Mouse (Mus musculus): ENCODE data around the gene Ift81.
A peak's percentile ranks its signal among the peaks of the same experiment; 100 is the strongest.
"Not testable (repeated sequence)": the region's sequence is repeated elsewhere in the genome, so short reads cannot be mapped to it uniquely, and the experiment has no call there.

Gene Ift81

DNA sequence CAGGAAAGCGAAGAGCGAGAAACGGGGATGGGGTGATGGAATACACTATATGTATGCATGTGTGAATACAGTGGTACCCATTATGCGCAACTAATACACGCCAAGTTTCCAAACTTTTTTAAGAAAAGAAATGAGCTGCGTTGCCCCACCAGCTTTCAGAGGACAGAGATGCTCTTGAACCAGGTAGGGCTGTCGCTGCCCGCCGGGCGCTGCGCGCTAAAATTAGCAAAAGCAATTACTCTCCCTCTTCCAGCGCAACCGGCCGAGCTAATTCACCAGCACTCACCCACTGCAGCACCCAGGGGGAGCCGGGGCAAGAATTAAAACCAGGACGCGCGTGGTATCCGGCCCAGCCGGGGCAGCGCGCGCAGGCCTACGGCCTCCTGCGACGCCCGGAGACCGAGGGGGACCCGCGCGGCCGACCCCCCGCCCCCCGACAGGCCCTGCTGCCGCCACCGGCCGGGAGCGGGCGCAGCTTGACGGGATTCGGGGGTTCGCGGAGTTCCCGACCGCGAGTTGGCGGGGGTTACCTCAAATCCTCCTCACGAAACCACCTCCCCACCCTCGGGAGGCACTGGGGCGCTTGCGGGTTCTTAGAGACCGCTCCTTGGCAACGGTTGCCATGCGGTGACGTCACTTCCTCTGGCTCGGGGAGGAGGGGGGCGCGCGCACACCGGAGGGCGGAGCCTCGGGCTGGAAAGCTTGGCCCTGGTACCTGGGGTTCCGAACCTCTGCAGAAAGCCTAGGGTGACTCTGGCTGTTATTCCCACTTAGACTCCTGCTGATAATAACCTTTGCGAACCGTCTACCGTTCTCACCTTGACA, at the start of gene Ift81:
Ift81 (minus strand) TSS at position 611 of the 825 bp plus-strand sequence.
- DNase-seq (ENCODE audit: low spot score in 2 of 2): peak; percentile 95 to 98

DNA sequence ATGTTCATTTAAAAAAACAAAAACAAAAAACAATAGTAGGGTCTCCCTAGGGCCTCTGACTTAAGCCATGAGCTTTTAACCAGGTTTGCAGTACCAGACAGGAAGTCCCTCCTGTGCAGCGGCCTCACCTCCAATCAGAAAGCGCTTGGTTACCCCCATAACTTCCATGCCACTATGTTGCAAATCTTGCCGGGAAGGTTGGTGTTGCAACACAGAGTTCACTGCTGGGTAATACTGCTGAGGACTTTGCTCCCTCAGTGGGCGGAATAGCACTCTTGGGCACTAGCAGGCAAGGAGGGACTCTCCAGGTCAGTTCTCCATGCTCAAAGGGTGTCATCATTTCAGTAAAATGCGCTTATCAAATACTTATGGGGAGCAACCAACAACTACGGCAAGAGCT, 48.2 kb upstream of the Ift81 start:
- DNase-seq (ENCODE audit: low spot score in 2 of 2): no peak

DNA sequence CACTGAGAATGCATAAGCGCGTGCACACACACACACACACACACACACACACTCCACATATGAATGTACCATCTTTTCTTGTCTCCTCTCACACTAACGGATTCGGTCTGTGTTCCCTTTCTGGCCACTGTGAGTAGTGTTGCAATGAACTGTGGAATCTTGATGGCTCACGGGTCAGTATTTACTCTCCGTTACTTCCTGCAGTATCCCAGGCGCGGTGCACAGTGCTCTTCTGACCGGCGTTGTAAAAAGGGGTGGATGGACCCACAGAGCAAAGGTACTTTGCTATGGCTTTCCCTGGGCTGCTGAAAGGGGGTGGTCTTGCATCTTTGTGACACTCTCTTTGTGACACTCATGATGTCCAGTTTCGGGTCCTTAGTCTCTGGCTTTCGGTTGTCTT, 42.5 kb upstream of the Ift81 start:
- DNase-seq (ENCODE audit: low spot score in 2 of 2): no peak

DNA sequence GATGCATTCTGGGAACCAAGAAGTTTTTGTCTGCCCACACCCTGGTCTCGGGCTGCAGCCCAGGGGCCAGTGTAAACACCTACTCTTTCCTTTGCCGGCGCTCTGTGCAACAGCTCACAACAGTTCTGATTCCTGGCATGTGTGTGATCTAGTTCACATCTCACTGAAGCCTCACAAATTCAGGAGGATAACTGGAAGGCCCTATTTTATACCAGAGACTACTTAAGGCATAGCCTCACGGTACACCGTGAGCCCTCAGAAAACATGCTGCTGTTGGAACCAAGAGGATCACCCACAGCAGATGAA, 39.9 kb upstream of the Ift81 start:
- DNase-seq (ENCODE audit: low spot score in 2 of 2): no peak

DNA sequence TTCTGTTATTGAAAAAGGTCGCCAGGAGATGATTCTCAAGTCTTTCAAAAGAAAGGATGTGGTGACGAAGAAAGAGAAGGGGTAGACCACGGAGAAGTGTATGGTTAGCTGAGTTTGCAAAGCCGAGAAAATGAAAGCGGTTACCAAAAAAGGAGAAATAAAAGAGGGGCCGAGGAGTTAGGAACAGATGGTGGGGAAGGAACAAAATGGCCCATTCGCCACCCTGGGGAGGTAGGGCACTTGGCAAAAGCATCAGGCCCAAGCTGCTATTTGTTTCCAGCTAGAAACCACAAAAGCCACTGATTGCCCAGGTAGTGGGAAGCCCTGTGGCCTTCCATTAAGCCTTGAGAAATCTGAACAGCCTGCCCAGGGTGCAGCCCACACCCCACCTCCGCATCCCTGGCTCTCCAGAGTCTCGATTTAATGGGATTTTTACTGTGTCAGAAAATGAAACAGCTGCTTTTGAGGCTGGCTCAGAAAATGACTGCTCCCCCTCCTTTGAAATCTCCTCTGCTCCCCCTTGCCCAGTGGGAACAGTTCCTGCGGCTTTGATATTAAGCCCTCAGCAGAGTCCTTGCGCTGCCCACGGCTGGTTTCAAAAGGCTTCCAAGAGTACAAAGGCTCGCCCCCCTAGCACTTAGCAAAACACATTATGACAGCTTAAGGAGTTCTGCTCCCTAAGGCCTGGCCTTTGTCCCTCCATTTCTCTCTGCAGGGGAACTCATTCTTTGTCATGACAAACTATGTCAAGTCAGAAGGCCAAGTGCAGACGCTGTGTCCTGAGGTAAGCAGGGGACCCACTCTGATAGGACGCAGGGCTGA, 39.3 kb upstream of the Ift81 start:
- peak in 1 of 2 experiments; percentile 32 for DNase-seq (ENCODE audit: low spot score in 2 of 2)

DNA sequence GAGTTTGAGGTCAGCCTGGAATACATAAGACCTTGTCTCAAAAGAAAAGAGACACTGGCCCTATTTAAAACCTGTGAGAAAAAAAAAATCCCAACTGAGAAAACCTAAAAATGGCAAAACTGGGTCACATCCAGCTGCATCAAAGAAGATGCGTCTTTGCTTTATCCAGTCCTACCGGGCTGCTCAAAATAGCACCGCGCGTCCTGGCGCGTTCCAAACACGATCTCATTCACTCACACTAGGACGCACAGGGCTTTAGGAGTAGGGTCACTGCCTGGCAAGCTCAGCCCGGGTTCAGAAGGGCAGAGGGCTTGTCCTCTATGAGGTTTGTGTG, 38.8 kb upstream of the Ift81 start:
- DNase-seq (ENCODE audit: low spot score in 2 of 2): no peak

DNA sequence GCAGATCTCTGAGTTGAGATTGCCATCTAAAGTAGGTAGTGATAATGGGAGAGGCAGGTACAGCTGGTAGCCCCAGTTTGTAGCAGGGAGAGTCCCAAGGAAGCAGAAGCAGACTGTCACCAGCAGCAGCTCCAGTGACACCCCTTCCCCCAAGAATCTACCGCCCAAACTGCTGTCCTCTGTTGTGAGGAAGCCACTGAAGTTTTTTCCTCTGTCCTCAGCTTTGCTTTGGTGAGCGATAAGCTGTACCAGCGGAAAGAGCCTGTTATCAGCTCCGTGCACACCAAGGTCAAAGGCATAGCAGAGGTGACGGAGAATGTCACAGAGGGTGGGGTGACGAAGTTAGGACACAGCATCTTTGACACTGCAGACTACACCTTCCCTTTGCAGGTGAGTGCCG, 38.2 kb upstream of the Ift81 start:
- no peak for DNase-seq (ENCODE audit: low spot score in 2 of 2)

DNA sequence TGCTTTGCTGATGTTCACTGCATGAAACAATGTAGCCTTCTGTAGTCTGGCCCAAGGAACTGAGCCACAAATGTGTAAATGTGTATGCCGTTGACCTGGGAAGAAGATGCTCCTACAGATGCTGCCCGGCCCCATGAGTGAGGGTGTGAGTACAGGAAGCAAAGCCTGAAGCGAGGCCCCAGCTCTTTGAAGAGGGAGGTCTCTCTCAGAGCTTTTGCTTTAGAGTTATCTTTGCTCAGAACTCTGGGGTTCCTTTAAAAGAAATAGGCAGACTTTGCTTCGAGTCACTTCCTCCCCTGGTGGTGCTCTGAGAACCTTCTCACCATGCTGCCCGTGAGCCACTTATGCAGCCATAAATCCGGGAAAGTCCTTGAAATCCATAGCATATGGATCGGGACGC, 35.8 kb upstream of the Ift81 start:
- peak; percentile 39 to 42 for DNase-seq (ENCODE audit: low spot score in 2 of 2)

DNA sequence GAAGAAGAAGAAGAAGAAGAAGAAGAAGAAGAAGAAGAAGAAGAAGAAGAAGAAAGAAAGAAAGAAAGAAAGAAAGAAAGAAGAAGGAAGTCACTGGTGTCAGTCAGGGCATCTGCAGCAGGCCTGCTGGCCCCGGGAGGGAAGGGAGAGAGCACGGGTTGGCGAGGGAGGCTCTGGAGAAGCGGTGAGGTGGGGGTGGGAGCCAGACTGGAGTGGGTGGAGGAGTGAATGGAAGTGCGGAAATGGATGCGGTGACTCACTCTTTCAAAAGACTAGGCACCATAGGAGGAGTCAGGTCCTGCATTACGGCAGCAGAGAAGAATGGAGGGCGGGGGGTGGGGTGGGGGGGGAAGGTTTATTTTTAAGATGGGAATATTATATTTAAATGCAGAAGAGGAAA, 34.9 kb upstream of the Ift81 start:
- DNase-seq (ENCODE audit: low spot score in 2 of 2): no peak

DNA sequence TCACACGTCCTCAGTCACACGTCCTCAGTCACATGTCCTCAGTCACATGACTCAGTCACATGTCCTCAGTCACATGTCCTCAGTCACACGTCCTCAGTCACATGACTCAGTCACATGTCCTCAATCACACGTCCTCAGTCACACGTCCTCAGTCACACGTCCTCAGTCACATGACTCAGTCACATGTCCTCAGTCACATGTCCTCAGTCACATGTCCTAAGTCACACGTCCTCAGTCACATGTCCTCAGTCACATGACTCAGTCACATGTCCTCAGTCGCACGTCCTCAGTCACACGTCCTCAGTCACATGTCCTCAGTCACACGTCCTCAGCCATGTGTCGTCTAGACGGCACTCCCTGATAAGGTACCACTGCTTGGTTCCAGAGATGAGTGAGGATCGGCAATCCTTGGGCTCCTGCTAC, 33.6 kb upstream of the Ift81 start:
- not testable (repeated sequence) for DNase-seq (ENCODE audit: low spot score in 2 of 2)

DNA sequence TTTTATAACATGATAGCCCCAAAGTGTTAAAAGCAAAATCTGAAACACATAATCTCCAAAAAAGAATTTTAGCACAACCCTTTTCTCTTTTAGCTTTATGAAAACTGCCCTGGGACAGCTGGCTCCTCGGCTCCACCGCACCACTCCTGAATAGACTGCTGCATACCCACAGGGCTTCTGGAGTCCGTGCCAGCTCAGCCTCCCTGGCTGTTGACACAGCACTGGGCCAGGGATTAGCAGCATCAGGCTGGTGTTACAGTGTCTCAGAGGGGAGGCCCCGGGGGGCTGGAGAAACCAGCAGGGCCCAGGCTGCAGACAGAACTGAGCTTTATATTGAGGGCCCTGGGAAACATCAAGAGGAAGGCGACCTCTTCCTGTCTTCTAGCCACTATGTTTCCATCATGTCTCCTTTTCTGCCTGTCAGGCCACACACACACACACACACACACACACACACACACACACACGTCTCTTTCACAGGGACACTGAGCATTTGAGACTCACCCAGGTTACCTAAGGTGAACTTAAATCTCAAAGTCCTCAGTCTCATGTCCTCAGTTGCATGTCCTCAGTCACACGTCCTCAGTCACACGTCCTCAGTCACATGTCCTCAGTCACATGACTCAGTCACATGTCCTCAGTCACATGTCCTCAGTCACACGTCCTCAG, 33.1 kb upstream of the Ift81 start:
- DNase-seq (ENCODE audit: low spot score in 2 of 2): no peak

DNA sequence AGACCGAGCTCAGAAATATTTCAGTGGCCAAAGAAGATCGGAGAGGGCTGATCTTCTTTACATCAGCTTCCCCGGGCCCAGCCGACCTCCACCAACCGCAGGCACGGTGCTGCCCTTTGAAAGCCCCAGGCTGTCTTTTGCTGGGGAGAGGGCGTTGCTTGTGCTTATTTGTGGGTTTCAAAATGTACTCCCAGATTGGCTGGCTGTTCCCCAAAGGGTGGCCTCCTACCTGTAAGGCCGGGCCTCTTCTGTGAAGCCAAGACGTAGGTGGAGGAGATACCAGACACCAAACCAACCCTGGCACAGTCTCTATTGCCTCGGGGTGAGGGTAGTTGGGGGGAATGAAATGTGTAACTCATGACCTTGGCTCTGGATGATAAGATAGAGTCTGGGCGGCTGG, 31.7 kb upstream of the Ift81 start:
- DNase-seq (ENCODE audit: low spot score in 2 of 2): no peak

DNA sequence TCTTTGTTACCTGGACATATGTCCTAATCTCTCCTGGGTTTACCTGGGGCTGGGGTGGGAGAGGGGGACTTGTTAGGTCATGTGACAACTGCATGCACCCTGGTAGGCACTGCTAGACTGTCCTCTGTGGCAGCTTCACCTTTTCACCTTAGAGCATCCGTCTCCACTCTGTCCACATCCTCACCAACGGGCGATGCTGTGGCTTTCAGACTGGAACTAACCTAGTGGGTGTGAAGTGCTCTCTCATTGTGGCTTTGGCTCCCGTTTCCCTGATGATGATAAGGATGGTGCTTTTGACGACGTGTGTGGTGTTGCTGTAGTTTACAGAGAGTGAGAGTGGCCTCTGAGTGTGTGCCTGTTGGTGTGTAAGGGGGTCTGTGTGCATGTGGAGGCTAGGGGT, 31.0 kb upstream of the Ift81 start:
- DNase-seq (ENCODE audit: low spot score in 2 of 2): no peak

DNA sequence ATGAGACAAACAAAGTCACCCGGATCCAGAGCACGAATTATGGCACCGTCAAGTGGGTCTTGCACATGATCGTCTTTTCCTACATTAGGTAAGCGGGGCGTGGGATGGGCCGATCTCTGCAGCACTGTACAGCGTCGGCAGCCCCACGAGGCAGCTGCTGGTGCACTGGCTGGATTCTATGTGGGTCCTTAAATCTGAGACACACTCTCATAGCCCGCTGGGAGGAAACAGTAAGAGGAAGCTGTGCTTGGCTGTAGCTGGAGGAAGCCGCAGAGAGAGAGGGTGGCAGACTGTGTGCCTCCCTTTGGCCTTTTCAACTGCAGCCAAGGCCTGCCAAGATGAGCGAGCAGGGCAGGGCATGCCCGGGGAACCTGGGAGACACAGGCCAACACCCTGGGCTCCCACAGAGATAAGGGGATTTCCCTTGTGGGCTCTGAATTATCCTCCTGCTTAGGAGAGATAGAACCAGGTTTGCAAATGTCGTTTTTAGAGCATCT, 29.8 kb upstream of the Ift81 start:
- DNase-seq (ENCODE audit: low spot score in 2 of 2): peak in 1 of 2 experiments; percentile 37

DNA sequence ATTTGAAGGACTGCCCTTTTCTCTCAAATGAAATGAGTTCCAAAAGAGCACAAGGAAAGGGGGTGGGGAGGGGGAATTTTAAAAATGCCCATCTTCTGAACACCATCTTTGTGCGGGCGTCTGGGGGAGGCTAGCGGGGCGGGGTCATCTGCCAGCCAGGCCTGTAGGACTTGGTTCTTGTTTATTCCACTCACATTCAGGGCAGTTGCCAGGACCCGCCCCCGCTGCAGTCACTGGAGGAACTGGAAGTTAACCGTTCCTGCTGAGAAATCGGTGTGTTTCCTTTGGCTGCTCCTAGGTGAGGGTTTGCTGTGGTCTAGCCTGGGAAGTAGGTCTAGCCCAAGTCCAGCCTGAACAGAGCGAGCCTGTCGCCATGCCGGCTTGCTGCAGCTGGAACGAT, 29.4 kb upstream of the Ift81 start, which contains the start of gene P2rx7:
P2rx7 (plus strand) TSS at position 211 of the 400 bp plus-strand sequence.
- no peak for DNase-seq (ENCODE audit: low spot score in 2 of 2)

DNA sequence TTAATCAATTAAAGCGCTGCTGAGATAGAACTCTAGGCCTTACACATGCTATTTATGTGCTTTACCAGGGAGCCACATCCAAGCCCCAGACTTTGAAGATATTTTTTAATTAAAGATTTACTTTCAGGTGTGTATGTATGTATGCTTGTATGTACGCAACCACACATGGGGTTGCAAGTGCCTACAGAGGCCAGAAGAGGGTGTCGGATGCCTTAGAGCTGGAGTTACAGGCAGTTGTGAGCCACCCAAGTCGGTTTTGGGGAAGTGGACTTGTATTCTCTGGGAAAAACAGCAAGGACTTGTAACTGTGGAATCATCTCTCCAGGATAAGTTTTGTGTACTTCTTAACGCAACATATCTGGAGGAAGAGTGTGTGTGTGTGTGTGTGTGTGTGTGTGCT, 25.7 kb upstream of the Ift81 start:
- DNase-seq (ENCODE audit: low spot score in 2 of 2): no peak

DNA sequence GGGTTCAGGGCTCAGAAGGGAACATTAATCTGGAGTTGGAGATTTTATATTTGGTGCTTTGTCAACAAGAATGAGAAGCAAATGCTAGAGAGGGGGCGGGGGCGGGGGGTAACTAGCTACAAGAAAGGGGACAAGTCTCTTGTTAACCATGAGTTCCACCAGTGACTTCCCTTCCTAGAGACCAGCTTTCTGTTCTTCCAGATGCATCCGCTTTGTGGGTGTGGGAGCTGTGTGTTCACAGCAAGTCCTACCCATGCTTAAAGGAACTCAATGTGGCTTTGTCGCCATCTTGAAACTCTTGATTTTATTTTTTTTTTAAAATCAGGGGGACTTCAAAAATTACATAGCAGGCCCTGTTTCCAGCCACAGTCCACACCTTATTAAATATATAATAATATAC, 25.2 kb upstream of the Ift81 start:
- no peak for DNase-seq (ENCODE audit: low spot score in 2 of 2)

DNA sequence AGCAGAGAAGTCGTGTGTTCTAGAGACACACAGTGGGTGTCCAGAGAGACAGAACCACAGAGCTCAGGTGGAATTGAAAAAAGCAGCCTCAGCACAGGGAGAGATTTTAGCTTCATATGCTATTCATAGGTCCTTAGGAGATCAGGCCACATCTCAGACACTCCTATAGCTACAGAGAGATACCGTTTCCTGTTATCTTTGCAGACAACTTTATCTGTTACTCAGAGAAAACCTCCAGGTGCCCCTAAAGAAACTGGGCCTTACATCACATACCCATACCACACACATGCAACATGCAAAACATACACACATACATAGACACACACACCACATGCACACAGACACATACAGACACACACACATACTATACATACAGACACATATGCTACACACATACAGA, 24.0 kb upstream of the Ift81 start:
- no peak for DNase-seq (ENCODE audit: low spot score in 2 of 2)

DNA sequence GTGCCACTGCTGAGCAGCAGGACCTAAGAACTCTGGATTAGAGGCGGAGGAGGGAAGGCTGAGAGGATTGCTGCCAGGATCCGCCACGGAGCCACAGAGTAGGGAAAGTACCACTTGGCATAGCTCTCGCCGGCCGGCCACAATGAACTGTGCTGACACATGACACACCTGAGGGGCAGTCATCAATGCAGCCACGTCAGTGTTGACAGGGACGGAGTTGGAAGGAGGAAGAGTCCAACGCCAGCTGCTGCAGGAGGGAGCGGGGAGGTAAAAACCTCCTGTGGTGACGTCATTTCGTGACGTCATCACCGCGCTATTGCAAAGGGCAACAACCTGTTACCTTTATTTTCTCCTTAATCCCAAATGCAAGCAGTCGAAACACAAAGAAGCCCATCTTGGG, 22.6 kb upstream of the Ift81 start:
- no peak for DNase-seq (ENCODE audit: low spot score in 2 of 2)

DNA sequence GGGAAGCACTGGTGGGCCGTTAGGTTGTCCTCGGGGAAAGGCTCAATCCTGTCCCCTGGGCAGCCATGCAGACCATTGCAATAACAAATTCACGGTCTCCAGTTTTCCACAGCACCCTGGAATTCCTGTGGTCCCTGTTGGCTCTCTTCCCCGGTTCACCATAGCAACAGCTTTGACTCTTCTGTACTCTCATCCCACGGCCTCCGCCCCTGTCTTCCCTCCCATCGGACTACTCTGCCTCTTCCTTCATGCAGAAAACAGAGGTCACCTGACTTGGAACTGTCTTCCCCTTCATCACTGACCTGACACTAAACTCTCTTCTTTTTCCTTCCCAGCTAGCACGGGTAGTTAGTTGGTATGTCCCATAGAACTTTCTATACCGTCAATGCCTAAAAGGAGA, 22.0 kb upstream of the Ift81 start:
- no peak for DNase-seq (ENCODE audit: low spot score in 2 of 2)

DNA sequence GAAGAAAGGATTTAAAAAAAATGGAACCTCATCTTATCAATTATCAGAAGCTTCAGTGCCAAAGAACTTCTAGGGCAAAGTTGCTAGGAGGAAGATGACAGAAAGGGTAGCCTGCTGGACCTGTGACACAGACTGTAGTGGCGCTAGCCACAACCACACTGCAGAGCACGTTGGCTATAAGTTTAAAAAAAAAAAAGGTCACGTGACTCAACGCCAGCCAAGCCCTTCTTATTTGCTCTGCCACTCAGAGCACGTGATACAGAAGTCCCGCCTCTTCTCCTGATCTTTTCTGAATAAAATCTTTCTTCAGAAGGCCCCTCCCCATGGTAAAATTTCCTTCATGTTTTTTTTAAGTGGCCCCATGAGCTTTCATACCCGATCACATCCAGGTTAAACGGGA, 20.9 kb upstream of the Ift81 start:
- DNase-seq (ENCODE audit: low spot score in 2 of 2): no peak

DNA sequence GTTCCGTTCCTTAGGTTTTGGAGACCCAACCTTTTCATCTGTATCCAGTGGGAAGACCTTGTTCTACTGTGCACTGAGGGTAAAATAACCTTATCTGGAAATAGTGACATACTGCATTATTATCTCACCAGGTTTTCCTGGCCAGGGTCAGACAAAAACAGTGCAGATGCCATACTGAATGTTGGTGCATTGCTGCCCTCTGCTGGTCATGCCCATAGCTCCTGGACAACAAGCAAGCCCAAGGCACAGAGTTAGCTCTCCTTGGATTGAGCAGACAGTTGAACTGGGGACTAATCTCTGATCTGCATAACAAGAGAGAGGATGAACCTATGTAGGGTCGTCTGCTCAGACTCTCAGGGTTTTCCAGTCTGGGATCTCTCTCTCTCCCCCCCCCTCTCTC, 12.9 kb upstream of the Ift81 start:
- DNase-seq (ENCODE audit: low spot score in 2 of 2): peak; percentile 58 to 88

Data from thymus, postnatal 10 days (tissue).